Mouse (Mus musculus) heart, postnatal 14 days (tissue): ENCODE data around the gene Gpr142. TPM values are rescaled to one million over a fixed set of nuclear protein-coding genes. Genes with fewer than 3 reads are reported as not detected.
A peak's percentile ranks its signal among the peaks of the same experiment; 100 is the strongest.

ENCODE experiments used
- DNase-seq, 2 experiments: peaks; one replicate each; pipeline ENCODE4 v3.0.0; 2021 to 2022
- intact Hi-C: fragments of 180-260 bp; cut with DNase I; formaldehyde crosslinking; loops from one replicate; pipeline ENCODE4 v1.15.1; 2025
- total RNA-seq, 2 experiments: library from RNA; stranded (reverse); gene quantifications; 2 replicates each; pipeline ENCODE4 v1.2.3; 2021

Gene Gpr142
- total RNA-seq, 2 experiments from 2014 or later: not detected

GRCm38 (mm10) chr11:114797176-114797575, 1.5 kb upstream of the Gpr142 start:
- no peak for DNase-seq
- intact Hi-C loops: no loop called here

- DNase-seq: no peak
- intact Hi-C loops: no loop called here
These were observed 743 bp upstream of the Gpr142 start for GRCm38 (mm10) chr11:114797981-114798380.

GRCm38 (mm10) chr11:114801906-114802305, 3.2 kb downstream of the Gpr142 start:
- intact Hi-C loops: loop anchor here (10.0 kb wide), 1 partner anchor 243 kb away; the partner anchor contains the start of gene Cd300ld3
- DNase-seq: no peak

GRCm38 (mm10) chr11:114802540-114803267, 4.0 kb downstream of the Gpr142 start:
- no peak for DNase-seq
- intact Hi-C loops: loop anchor here (10.0 kb wide), 1 partner anchor 242 kb away; the partner anchor contains the start of gene Cd300ld3

- no peak for DNase-seq
- intact Hi-C loops: loop anchor here (10.0 kb wide), 1 partner anchor 241 kb away; the partner anchor contains the start of gene Cd300ld3
These were observed 5.3 kb downstream of the Gpr142 start for GRCm38 (mm10) chr11:114803990-114804389.

- no peak for DNase-seq
- intact Hi-C loops: loop anchor here (10.0 kb wide), 1 partner anchor 238 kb away; the partner anchor contains the start of gene Cd300ld3
These were observed 8.3 kb downstream of the Gpr142 start for GRCm38 (mm10) chr11:114807025-114807424.

- intact Hi-C loops: loop anchor here (10.0 kb wide), 1 partner anchor 237 kb away; the partner anchor contains the start of gene Cd300ld3
- DNase-seq: no peak
These were observed 9.1 kb downstream of the Gpr142 start for GRCm38 (mm10) chr11:114807686-114808427.

- no peak for DNase-seq
- intact Hi-C loops: loop anchor here (10.0 kb wide), 1 partner anchor 235 kb away; the partner anchor contains the start of gene Cd300ld3
These were observed 10.6 kb downstream of the Gpr142 start for GRCm38 (mm10) chr11:114809371-114809770.

- intact Hi-C loops: no loop called here
- no peak for DNase-seq
These were observed 11.6 kb downstream of the Gpr142 start for GRCm38 (mm10) chr11:114810344-114810743.

- peak; percentile 93 to 98 for DNase-seq
- intact Hi-C loops: loop anchor here (1.0 kb wide), 3 partner anchors 62 to 100 kb away; no protein-coding TSS in a partner anchor
These were observed 14.1 kb downstream of the Gpr142 start for GRCm38 (mm10) chr11:114812731-114813240.

- no peak for DNase-seq
- intact Hi-C loops: no loop called here
These were observed 16.3 kb downstream of the Gpr142 start for GRCm38 (mm10) chr11:114814873-114815592.

- intact Hi-C loops: no loop called here
- no peak for DNase-seq
These were observed 18.2 kb downstream of the Gpr142 start for GRCm38 (mm10) chr11:114816934-114817333.

GRCm38 (mm10) chr11:114818185-114818584, 19.5 kb downstream of the Gpr142 start:
- no peak for DNase-seq
- intact Hi-C loops: no loop called here

- intact Hi-C loops: no loop called here
- no peak for DNase-seq
These were observed 20.4 kb downstream of the Gpr142 start for GRCm38 (mm10) chr11:114819110-114819509.

- DNase-seq: no peak
- intact Hi-C loops: no loop called here
These were observed 21.7 kb downstream of the Gpr142 start for GRCm38 (mm10) chr11:114820444-114820843.

GRCm38 (mm10) chr11:114821325-114821724, 22.6 kb downstream of the Gpr142 start:
- intact Hi-C loops: no loop called here
- DNase-seq: no peak

GRCm38 (mm10) chr11:114822727-114823126, 24.0 kb downstream of the Gpr142 start:
- DNase-seq: peak; percentile 47 to 49
- intact Hi-C loops: no loop called here

- DNase-seq: no peak
- intact Hi-C loops: no loop called here
These were observed 24.5 kb downstream of the Gpr142 start for GRCm38 (mm10) chr11:114823199-114823725.

GRCm38 (mm10) chr11:114826686-114827085, 28.0 kb downstream of the Gpr142 start:
- DNase-seq: no peak
- intact Hi-C loops: no loop called here
